Mouse (Mus musculus) midbrain, embryonic 11.5 days (tissue): ENCODE results near the gene Bmp6. TPM values are rescaled to one million over a fixed set of nuclear protein-coding genes. Genes with fewer than 3 reads are reported as not detected.

ENCODE experiments used
- ATAC-seq: fragments of 200-750 bp; cut with Nextera tagmentation; 2 replicates; pipeline ENCODE4 v1.8.0; 2017; ENCODE audit warnings: moderate TSS enrichment, moderate library complexity; ENCODE audit not compliant: low FRiP score
- DNase-seq: peaks from one replicate; pipeline ENCODE4 v3.0.0; 2015; ENCODE audit warnings: low spot score; ENCODE audit errors: missing footprints
- H3K27ac ChIP-seq: fragments of 300-500 bp; sonication (generic); 2 replicates; pipeline ENCODE4 v1.5.1; 2014; ENCODE audit warnings: low read depth, low read length
- H3K27me3 ChIP-seq: fragments of 300-500 bp; sonication (generic); 2 replicates; pipeline ENCODE4 v1.6.1; 2014; ENCODE audit warnings: mild to moderate bottlenecking, low read length, moderate library complexity, mixed read lengths; ENCODE audit not compliant: control insufficient read depth, insufficient read depth
- H3K36me3 ChIP-seq: fragments of 300-500 bp; sonication (generic); 2 replicates; pipeline ENCODE4 v1.6.1; 2014; ENCODE audit warnings: mild to moderate bottlenecking, low read length, moderate library complexity, mixed read lengths; ENCODE audit not compliant: control insufficient read depth, insufficient read depth
- H3K4me1 ChIP-seq: fragments of 300-500 bp; sonication (generic); 2 replicates; pipeline ENCODE4 v1.6.1; 2014; ENCODE audit warnings: low read length; ENCODE audit not compliant: control insufficient read depth, insufficient read depth
- H3K4me2 ChIP-seq: fragments of 300-500 bp; sonication (generic); 2 replicates; pipeline ENCODE4 v1.6.1; 2014; ENCODE audit warnings: mild to moderate bottlenecking, moderate library complexity
- H3K4me3 ChIP-seq: fragments of 300-500 bp; sonication (generic); 2 replicates; pipeline ENCODE4 v1.5.1; 2014; ENCODE audit warnings: low read depth, low read length
- H3K9ac ChIP-seq: fragments of 300-500 bp; sonication (generic); 2 replicates; pipeline ENCODE4 v1.6.1; 2014; ENCODE audit warnings: low read length
- H3K9me3 ChIP-seq: fragments of 300-500 bp; sonication (generic); 2 replicates; pipeline ENCODE4 v1.6.1; 2016; ENCODE audit warnings: low read length; ENCODE audit not compliant: control insufficient read depth
- WGBS: fragments of 180-500 bp; shearing (Covaris S2); extraction: QIAGEN DNeasy Blood & Tissue Kit; methylation state at CpG from one replicate; pipeline ENCODE4 v1.1.7; 2014; 5-methylcytosine and 5-hydroxymethylcytosine counted together
- polyA plus RNA-seq: library from polyadenylated mRNA; unstranded; fragments of >200 nt; fragmentation: Nextera tagmentation; extraction: Ambion mirVana; gene quantifications from 2 replicates; pipeline ENCODE4 v1.2.1, GENCODE M21; 2014

Bmp6 gene
- polyA plus RNA-seq, 1 experiment from 2014 or later: 3.0 TPM

GRCm38 (mm10) chr13:38533461-38533860, 188.6 kb downstream of the Bmp6 start:
- H3K9me3 ChIP-seq: no peaks in the 10 kb centered on the region
- H3K4me2 ChIP-seq: no peak overlapping the region
- WGBS: 83% methylated on average over 10 of the region's 10 CpGs
- H3K27me3 ChIP-seq: no peaks in the 10 kb centered on the region
- H3K9ac ChIP-seq: no peak overlapping the region
- H3K27ac ChIP-seq: no peak overlapping the region
- H3K36me3 ChIP-seq: no peaks in the 10 kb centered on the region
- H3K4me3 ChIP-seq: no peak overlapping the region
- peaks cover 2% of the 10 kb centered on the region; the same call in 1 of the 2 replicates for H3K4me1 ChIP-seq
- DNase-seq (no peak), ATAC-seq (no peak)

DNA sequence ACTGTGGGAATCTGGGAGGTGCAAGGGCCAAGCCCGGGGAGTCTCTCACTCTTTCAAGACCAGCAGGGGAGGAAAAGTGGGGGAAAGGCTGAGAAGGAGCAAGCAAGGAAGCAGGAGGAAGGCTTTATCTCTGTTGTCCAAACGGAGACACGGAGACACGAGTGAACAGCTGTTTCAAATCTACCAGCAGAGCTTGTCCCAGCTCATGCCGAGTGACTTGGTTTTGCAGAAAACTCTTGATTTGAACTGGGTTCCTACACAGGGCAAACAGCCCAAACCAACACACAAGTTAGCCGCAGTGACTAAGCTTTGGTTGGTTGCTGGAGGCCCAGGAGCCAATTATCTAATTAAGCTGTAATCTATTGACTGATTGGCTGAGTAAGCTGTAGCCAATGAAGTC, 189.1 kb downstream of the Bmp6 start:
- no peaks in the 10 kb centered on the region for H3K9me3 ChIP-seq
- H3K4me3 ChIP-seq: no peak overlapping the region
- no peaks in the 10 kb centered on the region for H3K27me3 ChIP-seq
- no peak for DNase-seq
- H3K4me1 ChIP-seq: no peaks in the 10 kb centered on the region
- WGBS: 69% methylated on average over 6 of the region's 6 CpGs
- H3K27ac ChIP-seq: no peak overlapping the region
- ATAC-seq: no peak
- H3K4me2 ChIP-seq: no peak overlapping the region
- no peak overlapping the region for H3K9ac ChIP-seq
- H3K36me3 ChIP-seq: no peaks in the 10 kb centered on the region

GRCm38 (mm10) chr13:38534731-38535130, 189.8 kb downstream of the Bmp6 start:
- Histone ChIP-seq H3K9me3 (no peaks in the 10 kb centered on the region), H3K27ac (no peak overlapping the region), H3K27me3 (no peaks in the 10 kb centered on the region), H3K4me2 (no peak overlapping the region), H3K36me3 (no peaks in the 10 kb centered on the region), H3K9ac (no peak overlapping the region), H3K4me1 (no peaks in the 10 kb centered on the region), H3K4me3 (no peak overlapping the region)
- DNase-seq (no peak), ATAC-seq (no peak)
- WGBS: 79% methylated on average over 6 of the region's 6 CpGs

- ATAC-seq (0 out of 2 replicates have a peak, but pooled peaks have one; percentile 9), DNase-seq (no peak)
- Histone ChIP-seq H3K36me3 (no peaks in the 10 kb centered on the region), H3K9ac (no peak overlapping the region), H3K27me3 (no peaks in the 10 kb centered on the region), H3K4me2 (no peak overlapping the region), H3K4me1 (no peaks in the 10 kb centered on the region), H3K4me3 (no peak overlapping the region), H3K27ac (no peak overlapping the region), H3K9me3 (no peaks in the 10 kb centered on the region)
Measured at GRCm38 (mm10) chr13:38537521-38537920, 192.6 kb downstream of the Bmp6 start.

GRCm38 (mm10) chr13:38539192-38539900, 194.4 kb downstream of the Bmp6 start:
- Histone ChIP-seq H3K9ac (no peak overlapping the region), H3K9me3 (no peaks in the 10 kb centered on the region), H3K36me3 (no peaks in the 10 kb centered on the region), H3K27ac (no peak overlapping the region), H3K4me2 (no peak overlapping the region), H3K4me3 (no peak overlapping the region), H3K27me3 (no peaks in the 10 kb centered on the region), H3K4me1 (no peaks in the 10 kb centered on the region)
- DNase-seq: no peak
- WGBS: 88% methylated on average over 7 of the region's 7 CpGs
- ATAC-seq: no peak

DNA sequence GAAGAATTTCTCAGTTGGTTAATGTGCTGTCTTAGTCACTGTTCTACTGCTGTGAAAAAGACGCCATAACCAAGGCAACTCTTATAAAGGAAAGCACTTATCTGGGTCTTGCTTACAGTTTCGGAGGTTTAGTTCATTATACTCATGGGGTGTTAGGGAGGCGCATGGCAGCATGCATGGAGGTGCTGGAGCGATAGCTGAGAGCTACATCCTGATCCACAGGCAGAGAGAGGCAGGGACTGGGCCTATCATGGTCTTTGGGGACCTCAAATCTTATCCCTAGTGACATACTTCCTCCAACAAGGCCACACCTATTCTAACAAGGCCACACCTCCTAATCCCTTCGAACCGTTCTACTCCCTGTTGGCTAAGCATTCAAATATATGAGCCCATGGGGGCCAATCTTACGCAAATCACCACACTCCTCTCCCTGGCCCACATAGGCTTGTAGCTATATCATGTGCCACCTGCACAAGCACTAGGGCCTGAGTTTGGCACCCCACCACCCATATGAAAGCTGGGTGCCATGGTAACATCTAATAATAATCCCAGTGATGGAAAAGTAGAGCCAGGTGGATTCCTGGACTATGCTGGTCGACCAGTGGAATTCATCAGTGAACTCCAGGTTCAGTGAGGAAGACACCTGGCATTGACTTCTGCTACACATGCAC, 198.7 kb downstream of the Bmp6 start:
- ATAC-seq (no peak), DNase-seq (no peak)
- no peak overlapping the region for H3K4me3 ChIP-seq
- H3K9ac ChIP-seq: no peak overlapping the region
- no peaks in the 10 kb centered on the region for H3K36me3 ChIP-seq
- H3K4me2 ChIP-seq: no peak overlapping the region
- no peak overlapping the region for H3K27ac ChIP-seq
- H3K27me3 ChIP-seq: no peaks in the 10 kb centered on the region
- H3K9me3 ChIP-seq: no peaks in the 10 kb centered on the region
- H3K4me1 ChIP-seq: no peaks in the 10 kb centered on the region
- WGBS: 79% methylated on average over 8 of the region's 8 CpGs

GRCm38 (mm10) chr13:38544769-38545445, 200.0 kb downstream of the Bmp6 start:
- no peak for DNase-seq
- Histone ChIP-seq H3K9me3 (no peaks in the 10 kb centered on the region), H3K9ac (no peak overlapping the region), H3K36me3 (no peaks in the 10 kb centered on the region), H3K4me1 (0 out of 2 replicates have a peak, but pooled peaks cover 2% of the 10 kb centered on the region), H3K4me2 (no peak overlapping the region), H3K27me3 (no peaks in the 10 kb centered on the region), H3K4me3 (no peak overlapping the region), H3K27ac (no peak overlapping the region)
- no peak for ATAC-seq
- WGBS: 84% methylated on average over 8 of the region's 8 CpGs

GRCm38 (mm10) chr13:38545460-38545859, 200.6 kb downstream of the Bmp6 start:
- H3K27me3 ChIP-seq: no peaks in the 10 kb centered on the region
- 0 out of 2 replicates have a peak, but pooled peaks cover 2% of the 10 kb centered on the region for H3K4me1 ChIP-seq
- ATAC-seq: no peak
- no peaks in the 10 kb centered on the region for H3K36me3 ChIP-seq
- WGBS: 69% methylated on average over 3 of the region's 3 CpGs
- no peak overlapping the region for H3K4me3 ChIP-seq
- no peaks in the 10 kb centered on the region for H3K9me3 ChIP-seq
- no peak overlapping the region for H3K4me2 ChIP-seq
- no peak for DNase-seq
- no peak overlapping the region for H3K27ac ChIP-seq
- H3K9ac ChIP-seq: no peak overlapping the region

DNA sequence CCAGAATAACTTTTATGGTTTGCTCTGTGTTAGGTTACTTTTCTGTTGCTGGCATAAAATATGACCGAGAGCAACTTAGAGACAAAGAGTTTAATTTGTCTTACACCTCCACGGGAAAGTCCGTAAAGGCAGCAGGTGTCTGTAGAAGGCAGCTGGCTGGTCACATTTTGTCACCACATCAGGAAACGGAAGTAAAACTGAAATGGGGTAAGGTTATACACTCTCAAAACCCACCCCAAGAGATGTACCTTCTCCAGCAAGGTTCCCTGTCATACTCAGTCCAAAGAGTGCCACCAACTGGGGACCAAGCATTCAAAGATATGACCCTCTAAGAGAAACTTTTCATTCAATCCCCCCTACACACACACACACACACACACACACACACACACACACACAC, 201.8 kb downstream of the Bmp6 start:
- Histone ChIP-seq H3K27ac (no peak overlapping the region), H3K9me3 (no peaks in the 10 kb centered on the region), H3K9ac (no peak overlapping the region), H3K27me3 (no peaks in the 10 kb centered on the region), H3K4me3 (no peak overlapping the region), H3K4me2 (no peak overlapping the region), H3K36me3 (no peaks in the 10 kb centered on the region), H3K4me1 (0 out of 2 replicates have a peak, but pooled peaks cover 2% of the 10 kb centered on the region)
- ATAC-seq (no peak), DNase-seq (no peak)
- WGBS: 91% methylated on average over 4 of the region's 4 CpGs
